Mouse (Mus musculus): ENCODE results near the gene Cttnbp2. TPM values are rescaled to one million over a fixed set of nuclear protein-coding genes. Genes with fewer than 3 reads are reported as not detected.
"Not testable (repeated sequence)": the region's sequence is repeated elsewhere in the genome, so short reads cannot be mapped to it uniquely, and the experiment has no call there.

The Cttnbp2 gene
- total RNA-seq, 4 experiments from 2014 or later: 124 to 155 (median 140) TPM

DNA sequence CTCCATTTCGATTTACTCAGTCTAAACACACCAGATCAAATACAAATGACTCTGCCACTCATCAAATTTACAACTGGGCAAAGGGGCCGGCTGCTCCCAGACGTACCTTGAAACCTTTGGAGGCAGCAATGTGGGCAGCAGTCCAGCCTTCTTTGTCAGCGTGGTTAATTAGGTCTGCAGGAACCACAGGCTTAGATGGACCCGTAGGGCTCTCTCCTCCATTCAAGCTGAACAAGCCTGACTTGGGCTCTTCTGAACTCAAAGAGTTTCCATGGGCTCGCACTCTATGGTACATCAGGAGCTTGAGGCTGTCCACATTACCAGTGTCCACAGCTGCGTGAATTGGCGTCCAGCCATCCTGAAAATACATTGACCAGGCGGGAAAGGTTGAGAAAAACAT is 94.0 kb downstream of the Cttnbp2 start:
- DNase-seq (ENCODE audit: low spot score in 2 of 2): no peak

DNA sequence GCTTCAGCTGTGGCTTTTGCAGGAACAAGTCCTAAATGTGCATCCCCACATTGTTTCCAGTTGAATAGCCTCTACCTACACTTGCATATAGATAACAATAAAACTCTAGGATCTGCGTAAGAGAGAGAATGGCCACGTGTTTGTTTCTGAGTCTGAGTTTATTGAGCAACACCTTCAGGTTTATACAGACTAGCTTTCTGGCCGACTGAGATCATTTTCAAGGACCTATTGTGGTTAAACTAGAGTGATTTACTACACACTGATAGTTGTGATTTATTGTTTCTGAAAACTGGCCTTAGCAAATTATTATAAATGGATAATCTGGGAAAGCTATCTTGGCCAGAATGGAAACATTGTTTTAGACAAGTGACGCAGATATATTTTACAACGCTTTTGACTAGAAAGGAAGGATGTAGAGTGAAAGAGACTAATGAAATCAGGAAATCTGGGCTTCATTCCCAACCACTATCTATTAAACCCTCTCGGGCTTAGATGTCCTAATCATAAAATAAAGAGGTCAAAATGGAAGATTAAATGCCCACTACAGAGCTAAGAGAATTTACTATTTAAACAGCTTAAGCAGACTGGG is 96.7 kb downstream of the Cttnbp2 start:
- DNase-seq (ENCODE audit: low spot score in 2 of 2): no peak

DNA sequence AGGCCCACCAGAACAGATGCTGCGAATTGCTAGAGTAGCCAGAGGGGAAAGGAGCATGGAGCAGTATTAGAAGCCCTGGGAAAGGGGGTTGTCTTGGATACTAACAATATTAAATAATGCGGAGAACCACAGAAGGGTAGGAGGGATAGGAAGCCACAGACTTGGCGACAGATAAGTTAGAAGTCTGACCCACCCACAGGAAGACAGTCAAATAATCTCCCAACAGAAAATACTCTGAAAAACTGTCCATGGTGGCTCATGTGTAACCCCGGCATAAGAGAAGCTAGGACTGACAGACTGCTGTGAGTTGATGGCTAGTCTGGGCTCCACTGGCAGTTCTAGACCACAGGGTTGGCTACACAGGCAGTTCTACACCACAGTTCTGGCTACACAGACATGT is 98.7 kb downstream of the Cttnbp2 start:
- DNase-seq (ENCODE audit: low spot score in 2 of 2): no peak

GRCm38 (mm10) chr6:18411505-18412225 is 103.0 kb downstream of the Cttnbp2 start:
- no peak for DNase-seq (ENCODE audit: low spot score in 2 of 2)

- peak in 1 of 2 experiments; percentile 32 for DNase-seq (ENCODE audit: low spot score in 2 of 2)
Measured at GRCm38 (mm10) chr6:18408445-18408844, 106.2 kb downstream of the Cttnbp2 start.

DNA sequence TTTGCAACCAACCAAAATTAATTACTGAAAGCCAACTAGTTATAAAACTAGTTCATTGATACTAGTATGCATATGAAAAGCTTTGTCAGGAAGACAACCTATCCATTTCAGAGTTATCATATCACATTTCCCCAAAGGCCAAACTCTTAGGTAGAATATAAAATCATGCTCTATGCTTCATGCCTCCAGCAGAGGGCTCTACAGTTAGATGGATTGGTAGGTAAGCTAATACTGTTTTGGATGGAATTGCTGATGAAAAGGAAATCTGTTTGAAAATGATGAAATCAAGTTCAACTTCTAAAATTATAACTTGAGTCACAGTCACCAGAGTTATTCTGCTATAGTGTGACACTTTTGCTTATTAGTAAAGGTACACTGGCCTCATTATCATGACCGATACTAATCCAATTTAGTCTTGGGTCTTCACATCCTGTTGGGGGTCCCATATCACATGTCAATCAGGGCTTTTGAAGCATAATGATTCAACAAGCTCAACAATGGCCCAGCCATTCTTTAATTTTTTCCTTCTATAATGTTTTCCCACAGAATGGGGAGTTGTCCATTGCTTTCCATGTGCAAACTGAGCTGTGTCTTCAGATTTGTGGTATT is 113.5 kb downstream of the Cttnbp2 start:
- no peak for DNase-seq (ENCODE audit: low spot score in 2 of 2)

GRCm38 (mm10) chr6:18381380-18381779 is 133.3 kb downstream of the Cttnbp2 start:
- DNase-seq (ENCODE audit: low spot score in 2 of 2): no peak

GRCm38 (mm10) chr6:18380300-18381202 is 134.1 kb downstream of the Cttnbp2 start:
- DNase-seq (ENCODE audit: low spot score in 2 of 2): no peak

DNA sequence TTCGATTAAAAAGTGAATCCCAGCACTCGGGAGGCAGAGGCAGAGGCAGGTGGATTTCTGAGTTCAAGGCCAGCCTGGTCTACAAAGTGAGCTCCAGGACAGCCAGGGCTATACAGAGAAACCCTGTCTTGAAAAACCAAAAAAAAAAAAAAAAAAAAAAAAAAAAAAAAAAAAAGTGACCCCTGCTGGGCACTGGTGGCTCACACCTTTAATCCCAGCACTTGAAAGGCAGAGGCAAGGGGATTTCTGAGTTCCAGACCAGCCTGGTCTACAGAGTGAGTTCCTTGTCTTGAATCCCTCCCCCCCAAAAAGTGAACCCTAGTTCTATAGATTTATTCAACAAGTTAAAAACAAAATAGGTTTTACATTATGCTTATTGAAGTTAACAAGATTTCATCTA is 136.9 kb downstream of the Cttnbp2 start:
- not testable (repeated sequence) for DNase-seq (ENCODE audit: low spot score in 2 of 2)

DNA sequence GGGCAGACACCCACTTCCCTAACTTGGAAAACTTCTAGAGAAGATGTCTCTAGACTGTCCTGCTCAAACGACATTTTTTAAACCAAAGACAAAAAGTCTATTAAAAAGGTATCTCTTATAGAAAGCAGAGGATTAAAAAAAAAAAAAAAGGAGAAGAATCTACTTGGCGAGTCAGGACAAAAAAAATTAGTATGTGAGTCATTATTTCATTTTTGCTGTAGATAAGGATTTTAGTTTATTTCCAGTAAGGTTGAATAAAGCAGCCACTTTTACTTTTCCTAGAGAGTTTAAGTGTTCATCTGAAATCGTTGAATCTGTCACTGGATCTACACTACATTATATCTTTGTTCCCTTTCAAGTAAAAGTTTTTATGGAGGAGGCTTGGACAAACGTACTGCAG is 139.9 kb downstream of the Cttnbp2 start:
- DNase-seq (ENCODE audit: low spot score in 2 of 2): no peak

- no peak for DNase-seq (ENCODE audit: low spot score in 2 of 2)
Measured at GRCm38 (mm10) chr6:18373652-18374051, 141.0 kb downstream of the Cttnbp2 start.

DNA sequence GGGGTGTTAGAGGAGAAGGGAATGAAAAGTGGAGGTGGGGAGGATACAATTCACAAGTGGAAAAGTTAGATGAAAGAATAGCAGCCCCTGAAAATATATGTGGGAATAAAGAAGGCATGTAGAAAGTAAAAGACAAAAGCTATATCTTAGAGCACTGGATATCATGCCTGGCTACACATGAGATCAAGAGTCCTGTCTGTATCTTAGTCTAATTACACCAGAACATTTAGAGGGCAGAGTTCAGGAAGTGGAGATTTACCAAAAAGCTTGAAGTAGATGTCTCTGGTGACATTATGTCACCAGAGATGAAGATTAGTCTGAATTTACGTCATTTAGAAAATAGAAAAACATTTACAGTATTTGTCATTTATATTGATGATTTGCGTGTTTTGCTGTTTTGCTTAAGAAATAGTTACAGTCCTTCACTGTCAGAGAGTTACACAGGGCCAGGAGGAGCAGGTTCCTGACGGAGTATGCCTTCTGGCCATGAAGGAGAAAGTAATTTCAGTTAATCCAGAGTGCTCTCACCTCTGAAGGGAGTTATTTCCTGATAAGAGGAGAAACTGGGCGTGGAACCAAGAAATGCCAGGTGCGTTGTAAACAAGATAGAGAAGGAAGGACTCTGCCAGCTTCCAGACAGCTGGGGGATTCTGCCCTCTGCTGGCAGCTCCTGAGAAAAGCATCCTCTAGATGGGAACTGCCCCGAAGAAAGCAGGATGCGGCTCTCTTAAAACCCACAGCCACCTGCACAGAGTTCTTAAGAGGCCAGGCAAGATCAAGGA is 142.0 kb downstream of the Cttnbp2 start:
- DNase-seq (ENCODE audit: low spot score in 2 of 2): peak; percentile 33 to 49

DNA sequence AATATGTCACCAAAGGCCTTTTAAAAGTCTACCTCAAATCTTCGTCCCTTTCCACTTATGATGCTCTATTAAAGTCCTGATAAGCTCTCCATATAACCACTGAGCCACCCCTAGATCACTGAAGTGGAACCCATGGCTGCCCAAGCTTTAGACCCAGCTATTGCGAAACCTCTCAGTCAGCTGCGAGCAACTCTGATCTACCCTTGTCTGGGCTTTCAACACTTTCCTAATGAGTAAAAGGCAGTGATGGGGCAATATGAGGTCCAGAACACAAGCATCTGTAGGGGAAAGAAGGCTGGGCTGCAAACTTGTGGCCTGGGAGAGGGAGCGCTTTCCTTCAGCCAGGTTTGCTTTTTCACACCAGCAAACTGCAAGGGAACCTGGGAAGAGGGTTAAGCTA is 144.9 kb downstream of the Cttnbp2 start:
- no peak for DNase-seq (ENCODE audit: low spot score in 2 of 2)

DNA sequence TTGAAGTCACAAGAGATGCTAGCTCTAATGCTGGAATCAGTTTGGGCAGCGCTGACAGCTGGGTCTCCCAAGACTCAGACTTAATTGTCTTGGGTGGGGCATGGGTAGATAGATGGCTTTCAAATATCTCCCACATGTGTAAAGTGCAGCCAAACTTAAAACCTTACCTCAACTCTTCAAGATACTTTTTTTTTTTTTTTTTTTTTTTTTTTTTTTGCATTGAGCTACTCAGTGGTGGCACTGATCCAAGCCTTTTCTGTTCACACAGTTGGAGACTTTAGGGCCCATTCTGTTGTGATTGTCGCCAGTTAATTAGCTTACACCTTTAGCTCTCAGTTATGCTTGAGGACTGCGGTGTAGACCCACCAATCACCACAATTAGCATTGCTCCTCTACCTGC is 145.6 kb downstream of the Cttnbp2 start:
- DNase-seq (ENCODE audit: low spot score in 2 of 2): no peak

GRCm38 (mm10) chr6:18362232-18362631 is 152.4 kb downstream of the Cttnbp2 start:
- no peak for DNase-seq (ENCODE audit: low spot score in 2 of 2)

DNA sequence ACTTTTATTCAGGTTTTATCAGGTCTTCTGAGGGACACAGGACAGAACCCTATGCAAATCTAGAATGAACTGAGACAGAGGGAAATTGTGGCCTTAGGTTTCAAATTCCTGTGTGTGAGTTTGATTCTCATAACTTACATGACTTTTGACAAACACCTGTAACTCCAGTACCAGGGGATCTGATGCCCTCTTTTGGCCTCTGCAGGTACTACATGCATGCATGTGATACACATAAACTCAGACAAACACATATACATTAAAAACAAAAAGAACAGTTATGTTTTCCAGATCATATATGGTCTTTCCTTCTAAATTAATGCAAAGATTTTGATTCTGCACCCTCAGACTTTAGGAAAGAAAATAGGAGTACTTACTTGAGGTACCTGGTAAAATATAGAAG is 153.7 kb downstream of the Cttnbp2 start:
- no peak for DNase-seq (ENCODE audit: low spot score in 2 of 2)

DNA sequence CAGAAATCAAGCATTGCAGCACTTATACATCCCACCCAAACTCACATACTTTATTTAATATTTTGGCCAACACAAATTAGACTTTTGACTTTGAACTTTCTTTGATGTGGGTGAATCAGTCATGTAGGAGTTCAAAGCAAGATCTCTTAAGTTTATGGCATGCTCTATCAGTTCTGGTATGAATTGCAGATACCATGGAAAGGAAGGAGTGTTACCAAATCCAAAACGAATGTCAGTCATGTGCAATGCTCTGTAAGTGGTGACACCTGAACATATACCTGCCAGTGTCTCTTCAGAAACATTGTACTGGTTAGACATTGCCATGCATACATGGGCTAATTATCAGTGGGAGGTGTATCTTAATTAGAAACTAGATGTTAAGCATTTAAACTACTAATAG is 154.5 kb downstream of the Cttnbp2 start:
- no peak for DNase-seq (ENCODE audit: low spot score in 2 of 2)

DNA sequence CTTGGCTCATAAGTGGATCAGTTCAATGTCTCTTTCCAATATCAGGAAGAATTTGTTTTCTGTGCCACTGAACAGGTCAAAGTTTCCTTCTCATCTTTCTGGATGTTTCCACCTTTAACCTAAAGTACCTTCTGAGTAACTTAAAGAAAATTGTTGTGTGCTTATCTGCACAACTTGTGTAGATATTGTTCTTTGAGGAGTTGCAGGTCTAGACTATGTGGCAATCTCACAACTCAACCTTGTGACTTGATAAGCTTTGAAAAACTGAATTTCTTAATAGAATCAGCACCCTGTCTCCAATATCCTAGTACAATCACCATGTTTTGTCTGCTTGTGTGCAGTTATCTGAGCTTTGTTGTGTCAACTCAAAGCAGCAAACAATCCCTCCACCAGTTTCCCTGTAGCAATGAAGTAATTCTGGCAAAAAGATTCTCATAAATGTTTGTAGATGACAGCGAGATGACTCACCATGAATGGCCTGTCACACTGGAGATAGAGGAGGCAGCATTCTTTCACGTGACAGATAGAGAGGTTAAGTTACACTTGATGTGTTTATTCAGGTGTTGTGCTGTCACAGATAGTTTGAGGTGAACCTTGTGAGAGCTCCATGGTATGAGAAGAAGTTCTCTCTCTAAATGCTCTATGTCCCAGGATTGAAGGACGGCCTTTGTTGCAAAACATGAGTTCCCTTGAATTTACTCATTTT is 165.3 kb downstream of the Cttnbp2 start:
- no peak for DNase-seq (ENCODE audit: low spot score in 2 of 2)

DNA sequence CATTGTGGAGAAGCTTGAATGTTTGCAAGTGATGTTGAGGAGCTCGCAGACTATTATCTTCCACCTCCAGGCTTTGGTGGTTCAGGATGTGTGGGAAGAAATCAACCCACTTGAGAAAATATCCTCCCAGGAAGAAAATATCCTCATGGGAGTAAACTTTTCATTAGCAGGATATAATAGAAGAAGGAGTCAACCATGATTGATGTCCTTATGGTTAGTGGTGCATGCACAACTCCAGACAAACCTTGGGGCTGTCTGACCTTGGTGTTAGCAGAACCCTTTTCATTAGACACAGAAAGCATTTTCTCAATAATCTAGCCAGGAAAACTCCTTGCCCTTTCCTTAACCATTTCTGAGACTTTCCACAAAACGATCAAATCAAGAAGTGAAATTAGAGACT is 170.4 kb downstream of the Cttnbp2 start:
- no peak for DNase-seq (ENCODE audit: low spot score in 2 of 2)

DNA sequence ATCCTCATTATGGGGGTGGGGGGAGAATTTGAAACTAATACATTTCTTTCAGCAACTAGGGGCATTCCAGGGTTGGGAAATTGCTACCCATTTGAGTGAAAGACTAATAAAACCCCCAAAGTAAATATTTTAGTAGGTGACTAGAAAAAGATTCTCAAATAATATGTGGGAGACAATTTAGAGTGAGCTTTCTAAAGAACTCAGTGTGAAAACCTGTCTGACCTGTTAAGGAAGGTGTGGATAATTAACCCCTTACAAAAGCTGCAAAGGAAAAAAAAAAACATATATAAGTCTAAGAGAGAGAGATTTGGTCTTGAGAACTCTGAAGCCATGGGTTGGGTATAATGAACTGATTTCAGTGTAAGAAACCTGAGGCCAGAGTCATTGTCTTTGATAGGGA is 176.3 kb downstream of the Cttnbp2 start:
- no peak for DNase-seq (ENCODE audit: low spot score in 2 of 2)
